Mouse (Mus musculus): ENCODE measurements at regions not wholly inside any gene's neighbourhood (a gene's known extent, or its start where the extent isn't known, plus 50 kb on each side); places are given as distances from the start of the nearest gene placed in this dataset.

DNA sequence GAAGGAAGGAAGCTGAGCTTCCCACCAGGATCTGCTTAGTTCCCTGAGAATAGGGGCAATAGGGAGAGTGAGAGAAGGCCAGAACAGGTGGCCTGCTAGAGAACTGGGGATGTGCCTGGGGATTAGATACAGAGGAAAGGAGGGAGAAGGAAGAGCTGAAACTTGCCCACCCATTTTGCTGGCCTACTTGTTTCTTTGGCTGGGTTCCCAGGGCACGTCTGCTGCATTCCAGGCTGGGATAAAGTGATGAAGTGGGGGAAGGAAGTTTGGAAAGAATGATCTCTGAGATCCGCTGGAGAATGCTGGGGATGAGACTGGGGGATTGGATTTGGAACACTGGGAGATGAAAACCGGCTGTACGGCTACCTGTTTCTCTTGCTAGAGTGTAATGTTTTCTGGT, 272.8 kb upstream of the Cited2 start:
- H3K4me2 ChIP-seq (ENCODE audit: low read depth, low read length) = no peak overlapping the region
- ATAC-seq (replicated peaks; ENCODE audit: extremely low read depth, insufficient read depth, low FRiP score) = no peak
- H3K27ac ChIP-seq (ENCODE audit: low read length) = no peak overlapping the region
- H3K9me3 ChIP-seq (replicated peaks; ENCODE audit: control insufficient read depth, low read length) = no peaks in the 10 kb centered on the region
- WGBS = 40% methylated on average over 4 of the region's 4 CpGs
- H3K4me1 ChIP-seq (ENCODE audit: control insufficient read depth, insufficient read depth, low read length) = peaks cover 4% of the 10 kb centered on the region; the same call in 1 of the 2 replicates
- no peaks in the 10 kb centered on the region for H3K36me3 ChIP-seq (ENCODE audit: control insufficient read depth, insufficient read depth)
- no peak overlapping the region for H3K9ac ChIP-seq (ENCODE audit: low read length)
- no peaks in the 10 kb centered on the region for H3K27me3 ChIP-seq (ENCODE audit: control insufficient read depth, insufficient read depth, low read length)
- H3K4me3 ChIP-seq (ENCODE audit: low read length) = no peak overlapping the region

DNA sequence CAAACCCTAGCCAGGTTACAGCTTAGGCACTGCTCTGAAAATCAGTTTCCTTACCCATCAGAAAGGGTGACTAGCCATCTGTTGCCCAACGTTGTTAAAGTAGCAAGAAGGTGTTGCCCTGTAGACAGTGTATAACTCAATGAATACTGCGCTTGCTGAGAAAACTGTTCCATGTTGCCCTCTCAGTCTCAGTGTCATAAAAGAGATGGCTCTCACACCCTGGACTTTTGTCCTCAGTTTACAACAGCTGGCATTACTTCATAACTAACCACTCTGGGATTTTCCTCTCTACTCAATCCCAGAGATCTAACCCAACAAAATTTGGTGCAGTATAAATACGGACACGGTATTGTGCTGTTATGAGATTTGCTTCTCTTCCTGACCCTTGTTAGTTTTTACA, 252.1 kb upstream of the Cited2 start:
- H3K9me3 ChIP-seq (replicated peaks; ENCODE audit: control insufficient read depth, low read length) = no peaks in the 10 kb centered on the region
- ATAC-seq (replicated peaks; ENCODE audit: extremely low read depth, insufficient read depth, low FRiP score) = no peak
- WGBS = 84% methylated on average over 4 of the region's 4 CpGs
- H3K36me3 ChIP-seq (ENCODE audit: control insufficient read depth, insufficient read depth) = no peaks in the 10 kb centered on the region
- H3K4me3 ChIP-seq (ENCODE audit: low read length) = no peak overlapping the region
- H3K4me1 ChIP-seq (ENCODE audit: control insufficient read depth, insufficient read depth, low read length) = no peaks in the 10 kb centered on the region
- H3K27me3 ChIP-seq (ENCODE audit: control insufficient read depth, insufficient read depth, low read length) = no peaks in the 10 kb centered on the region
- no peak overlapping the region for H3K27ac ChIP-seq (ENCODE audit: low read length)
- H3K9ac ChIP-seq (ENCODE audit: low read length) = no peak overlapping the region
- H3K4me2 ChIP-seq (ENCODE audit: low read depth, low read length) = no peak overlapping the region

DNA sequence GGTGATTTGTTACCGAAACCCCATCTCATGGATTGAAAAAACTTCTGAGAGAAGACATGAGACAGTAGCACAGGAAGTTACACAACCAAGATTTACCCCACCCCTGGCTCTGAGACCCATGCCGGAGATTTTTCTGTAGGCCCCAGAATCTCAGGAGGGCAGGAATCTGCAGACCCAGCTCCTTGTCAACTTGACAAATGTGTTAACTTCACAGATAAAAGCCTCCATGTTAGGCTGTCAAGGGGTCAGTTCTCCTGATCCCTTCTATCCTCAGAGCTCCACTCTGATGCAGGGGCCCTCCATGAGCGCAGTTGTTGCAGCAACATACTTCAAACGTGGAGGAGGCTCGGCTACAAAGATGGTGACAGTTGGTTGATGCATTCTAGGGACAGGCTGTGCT, 250.5 kb upstream of the Cited2 start:
- peaks cover 3% of the 10 kb centered on the region; the same call in 1 of the 2 replicates for H3K4me1 ChIP-seq (ENCODE audit: control insufficient read depth, insufficient read depth, low read length)
- no peak overlapping the region for H3K27ac ChIP-seq (ENCODE audit: low read length)
- H3K4me2 ChIP-seq (ENCODE audit: low read depth, low read length) = no peak overlapping the region; the same call in 1 of the 2 replicates
- no peaks in the 10 kb centered on the region for H3K36me3 ChIP-seq (ENCODE audit: control insufficient read depth, insufficient read depth)
- WGBS = 25% methylated on average over 5 of the region's 5 CpGs
- ATAC-seq (replicated peaks; ENCODE audit: extremely low read depth, insufficient read depth, low FRiP score) = no peak
- no peaks in the 10 kb centered on the region for H3K27me3 ChIP-seq (ENCODE audit: control insufficient read depth, insufficient read depth, low read length)
- no peak overlapping the region for H3K9ac ChIP-seq (ENCODE audit: low read length)
- H3K4me3 ChIP-seq (ENCODE audit: low read length) = no peak overlapping the region
- no peaks in the 10 kb centered on the region for H3K9me3 ChIP-seq (replicated peaks; ENCODE audit: control insufficient read depth, low read length)

DNA sequence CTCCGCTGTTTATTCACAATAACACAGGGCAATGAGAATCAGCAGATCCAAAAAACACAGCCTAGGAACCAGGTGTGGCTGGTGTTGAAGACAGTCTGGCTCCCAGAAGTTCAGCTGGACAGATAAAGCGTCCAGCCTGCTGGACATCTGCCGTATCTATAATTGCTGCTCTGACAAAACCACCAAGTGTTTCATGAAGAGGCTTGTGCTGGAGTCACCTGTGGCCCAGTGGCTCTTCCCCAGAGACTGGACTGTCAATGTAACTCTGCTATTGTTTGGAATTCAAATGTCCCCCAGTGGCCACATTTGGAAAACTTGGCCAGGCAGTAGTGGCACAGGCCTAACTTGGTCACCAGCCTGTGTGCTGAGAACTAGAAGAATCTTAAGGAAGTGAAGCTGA, 247.0 kb upstream of the Cited2 start:
- Histone ChIP-seq H3K9ac (ENCODE audit: low read length) (no peak overlapping the region), H3K4me3 (ENCODE audit: low read length) (no peak overlapping the region), H3K27ac (ENCODE audit: low read length) (no peak overlapping the region), H3K27me3 (ENCODE audit: control insufficient read depth, insufficient read depth, low read length) (no peaks in the 10 kb centered on the region), H3K4me1 (ENCODE audit: control insufficient read depth, insufficient read depth, low read length) (peaks cover 3% of the 10 kb centered on the region), H3K4me2 (ENCODE audit: low read depth, low read length) (no peak overlapping the region), H3K36me3 (ENCODE audit: control insufficient read depth, insufficient read depth) (no peaks in the 10 kb centered on the region), H3K9me3 (replicated peaks; ENCODE audit: control insufficient read depth, low read length) (no peaks in the 10 kb centered on the region)
- WGBS = 79% methylated on average over 3 of the region's 3 CpGs
- no peak for ATAC-seq (replicated peaks; ENCODE audit: extremely low read depth, insufficient read depth, low FRiP score)

DNA sequence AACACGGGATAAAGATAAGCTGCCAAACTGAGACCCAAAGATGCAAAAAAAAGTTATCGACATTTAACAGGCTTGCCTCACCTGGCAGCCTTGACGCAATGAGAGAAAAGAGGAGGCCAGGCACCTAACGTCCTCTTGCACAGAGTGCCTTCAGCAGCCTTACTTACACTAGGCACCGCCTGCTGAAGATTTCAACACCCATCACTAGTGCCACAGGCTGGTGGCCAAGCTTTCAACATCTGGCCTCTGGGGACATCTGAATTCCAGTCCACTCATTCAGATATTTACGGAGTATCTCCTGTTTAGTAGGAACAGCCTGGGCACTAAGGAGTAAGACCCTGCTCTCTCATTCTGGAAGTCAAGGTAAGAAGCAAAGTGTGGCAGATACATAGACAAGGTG, 246.3 kb upstream of the Cited2 start:
- WGBS = 49% methylated on average over 6 of the region's 6 CpGs

DNA sequence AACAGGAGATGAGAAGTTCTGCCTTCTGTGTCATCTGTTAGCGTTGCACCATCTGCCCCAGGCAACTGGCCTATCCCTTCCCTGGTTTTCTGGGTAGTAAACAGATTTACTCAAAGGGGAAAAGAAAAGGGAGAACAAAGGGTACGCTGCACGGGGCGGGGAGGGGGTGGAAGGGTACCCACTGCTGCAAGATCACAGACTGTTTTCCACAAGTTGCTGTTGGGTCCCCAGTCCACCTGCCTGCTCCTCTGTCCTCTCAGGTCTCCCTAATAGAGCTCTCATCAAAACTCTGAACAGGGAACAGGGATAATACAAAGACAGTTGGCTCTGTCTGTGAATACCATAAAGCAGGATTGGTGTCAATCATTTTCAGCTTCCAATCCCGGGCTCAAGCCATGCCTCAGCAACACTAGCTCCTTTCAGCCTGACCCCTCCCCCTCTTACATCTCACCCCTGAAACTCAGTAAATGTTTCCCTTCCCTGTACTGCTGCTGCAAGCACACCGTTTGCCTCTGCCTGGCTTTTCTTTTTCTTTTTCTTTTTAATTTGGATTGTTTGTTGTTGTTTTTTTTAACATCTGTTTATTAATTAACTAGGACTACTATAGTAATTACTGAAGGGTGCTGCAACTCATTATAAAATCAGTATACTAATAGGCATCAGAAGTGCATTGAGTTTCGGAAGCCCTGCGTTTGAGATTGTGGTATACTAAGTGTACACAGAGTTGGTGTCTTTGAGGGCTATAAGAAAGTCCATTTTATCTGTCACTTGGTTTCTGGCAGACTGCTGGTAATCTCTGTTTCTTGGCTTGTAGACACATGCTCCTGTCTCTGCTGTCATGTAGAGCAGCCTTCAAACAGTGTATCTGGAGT, 244.0 kb upstream of the Cited2 start:
- Histone ChIP-seq H3K4me1 (ENCODE audit: control insufficient read depth, insufficient read depth, low read length) (peaks cover 3% of the 10 kb centered on the region), H3K9ac (ENCODE audit: low read length) (no peak overlapping the region), H3K4me3 (ENCODE audit: low read length) (no peak overlapping the region), H3K27ac (ENCODE audit: low read length) (no peak overlapping the region), H3K27me3 (ENCODE audit: control insufficient read depth, insufficient read depth, low read length) (no peaks in the 10 kb centered on the region), H3K36me3 (ENCODE audit: control insufficient read depth, insufficient read depth) (no peaks in the 10 kb centered on the region), H3K4me2 (ENCODE audit: low read depth, low read length) (no peak overlapping the region), H3K9me3 (replicated peaks; ENCODE audit: control insufficient read depth, low read length) (no peaks in the 10 kb centered on the region)
- 47% methylated on average over 8 of the region's 8 CpGs for WGBS
- ATAC-seq (replicated peaks; ENCODE audit: extremely low read depth, insufficient read depth, low FRiP score) = no peak

More for the DNA sequence above, 246.3 kb upstream of the Cited2 start:
- H3K4me2 ChIP-seq (ENCODE audit: low read depth, low read length) = no peak overlapping the region
- H3K27me3 ChIP-seq (ENCODE audit: control insufficient read depth, insufficient read depth, low read length) = no peaks in the 10 kb centered on the region
- no peak overlapping the region for H3K4me3 ChIP-seq (ENCODE audit: low read length)
- H3K9me3 ChIP-seq (replicated peaks; ENCODE audit: control insufficient read depth, low read length) = no peaks in the 10 kb centered on the region
- no peak overlapping the region for H3K27ac ChIP-seq (ENCODE audit: low read length)
- peaks cover 3% of the 10 kb centered on the region for H3K4me1 ChIP-seq (ENCODE audit: control insufficient read depth, insufficient read depth, low read length)
- no peaks in the 10 kb centered on the region for H3K36me3 ChIP-seq (ENCODE audit: control insufficient read depth, insufficient read depth)
- ATAC-seq (replicated peaks; ENCODE audit: extremely low read depth, insufficient read depth, low FRiP score) = no peak
- no peak overlapping the region for H3K9ac ChIP-seq (ENCODE audit: low read length)

DNA sequence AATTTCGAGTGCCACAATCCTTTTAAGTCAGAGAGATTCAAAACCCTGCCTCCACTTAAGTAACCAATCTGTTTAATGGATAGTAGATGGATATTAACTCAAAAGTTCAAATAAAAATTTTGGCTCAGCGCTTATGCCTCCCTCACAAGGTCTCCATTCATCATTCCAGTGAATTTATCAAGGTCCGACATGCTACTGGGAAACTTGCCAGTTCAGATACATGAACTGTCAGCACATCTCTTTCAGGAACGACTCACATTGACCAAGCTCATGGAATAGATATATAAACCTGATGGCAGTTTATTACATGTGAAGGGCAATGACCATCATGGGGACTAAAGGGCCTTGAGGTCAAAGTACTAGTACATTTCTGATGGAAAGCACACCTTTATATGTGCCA, 240.3 kb upstream of the Cited2 start:
- 35% methylated on average over 4 of the region's 4 CpGs for WGBS
- no peaks in the 10 kb centered on the region; the same call in 1 of the 2 replicates for H3K4me1 ChIP-seq (ENCODE audit: control insufficient read depth, insufficient read depth, low read length)
- H3K4me2 ChIP-seq (ENCODE audit: low read depth, low read length) = no peak overlapping the region
- no peak overlapping the region for H3K9ac ChIP-seq (ENCODE audit: low read length)
- no peaks in the 10 kb centered on the region for H3K9me3 ChIP-seq (replicated peaks; ENCODE audit: control insufficient read depth, low read length)
- no peak overlapping the region for H3K4me3 ChIP-seq (ENCODE audit: low read length)
- no peak overlapping the region for H3K27ac ChIP-seq (ENCODE audit: low read length)
- no peak for ATAC-seq (replicated peaks; ENCODE audit: extremely low read depth, insufficient read depth, low FRiP score)
- no peaks in the 10 kb centered on the region for H3K27me3 ChIP-seq (ENCODE audit: control insufficient read depth, insufficient read depth, low read length)
- no peaks in the 10 kb centered on the region for H3K36me3 ChIP-seq (ENCODE audit: control insufficient read depth, insufficient read depth)

DNA sequence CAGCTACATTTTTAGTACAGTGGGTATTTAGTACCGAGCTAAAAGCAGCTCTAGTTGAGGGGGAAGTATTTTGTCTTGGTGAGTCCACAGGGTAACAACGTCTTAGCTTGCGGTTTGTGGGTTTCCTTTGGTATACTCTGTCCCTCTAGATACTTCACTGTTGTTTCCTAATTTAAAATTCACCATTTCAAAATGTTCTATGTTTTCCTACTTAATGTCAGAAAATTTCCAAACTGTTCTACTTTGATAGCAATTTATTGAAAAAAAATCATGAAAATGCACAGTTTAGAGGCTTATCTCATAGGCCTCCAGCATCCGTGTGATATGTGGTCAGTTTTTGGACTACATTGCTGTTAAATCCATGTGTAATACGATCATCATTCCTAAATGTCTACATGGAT, 238.0 kb upstream of the Cited2 start:
- H3K4me2 ChIP-seq (ENCODE audit: low read depth, low read length) = no peak overlapping the region
- 60% methylated on average over 5 of the region's 5 CpGs for WGBS
- no peaks in the 10 kb centered on the region for H3K27me3 ChIP-seq (ENCODE audit: control insufficient read depth, insufficient read depth, low read length)
- no peak for ATAC-seq (replicated peaks; ENCODE audit: extremely low read depth, insufficient read depth, low FRiP score)
- H3K27ac ChIP-seq (ENCODE audit: low read length) = no peak overlapping the region
- H3K36me3 ChIP-seq (ENCODE audit: control insufficient read depth, insufficient read depth) = no peaks in the 10 kb centered on the region
- H3K9me3 ChIP-seq (replicated peaks; ENCODE audit: control insufficient read depth, low read length) = no peaks in the 10 kb centered on the region
- no peaks in the 10 kb centered on the region for H3K4me1 ChIP-seq (ENCODE audit: control insufficient read depth, insufficient read depth, low read length)
- no peak overlapping the region for H3K4me3 ChIP-seq (ENCODE audit: low read length)
- no peak overlapping the region for H3K9ac ChIP-seq (ENCODE audit: low read length)

DNA sequence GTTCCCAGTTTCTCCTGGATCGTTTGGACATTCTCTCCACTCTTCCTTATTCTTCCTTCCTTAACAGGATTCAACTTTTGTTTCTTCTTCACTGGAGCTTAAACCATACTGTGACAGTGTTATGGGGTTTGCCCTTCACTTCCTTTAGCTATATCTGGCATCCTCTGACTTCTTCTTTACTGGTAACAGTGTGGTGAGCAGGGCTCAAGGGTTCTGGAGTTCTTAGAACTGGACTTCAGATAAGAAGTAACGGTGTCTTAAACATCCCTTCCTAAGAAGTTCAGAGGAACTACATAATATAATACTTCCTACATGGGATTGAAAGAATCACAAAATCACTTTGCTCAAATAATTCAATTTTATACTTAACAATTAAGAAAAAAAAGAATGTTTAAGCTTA, 237.5 kb upstream of the Cited2 start:
- 75% methylated on average over 2 of the region's 2 CpGs for WGBS
- Histone ChIP-seq H3K9me3 (replicated peaks; ENCODE audit: control insufficient read depth, low read length) (no peaks in the 10 kb centered on the region), H3K9ac (ENCODE audit: low read length) (no peak overlapping the region), H3K27ac (ENCODE audit: low read length) (no peak overlapping the region), H3K27me3 (ENCODE audit: control insufficient read depth, insufficient read depth, low read length) (no peaks in the 10 kb centered on the region), H3K36me3 (ENCODE audit: control insufficient read depth, insufficient read depth) (no peaks in the 10 kb centered on the region), H3K4me3 (ENCODE audit: low read length) (no peak overlapping the region), H3K4me2 (ENCODE audit: low read depth, low read length) (no peak overlapping the region), H3K4me1 (ENCODE audit: control insufficient read depth, insufficient read depth, low read length) (no peaks in the 10 kb centered on the region)
- ATAC-seq (replicated peaks; ENCODE audit: extremely low read depth, insufficient read depth, low FRiP score) = no peak
